Mouse (Mus musculus) cerebellum, adult 2 months (tissue): ENCODE measurements around the gene Bhlha15.

Experiments used
- CTCF ChIP-seq: fragments of 200-500 bp; IDR thresholded peaks from 2 replicates; pipeline ENCODE4 v1.5.1; 2011; ENCODE audit warnings: low read depth, mild to moderate bottlenecking, control low read depth, low read length, moderate library complexity, borderline replicate concordance; ENCODE audit not compliant: insufficient read depth
- POLR2A ChIP-seq: fragments of 200-500 bp; IDR thresholded peaks from 2 replicates; pipeline ENCODE4 v1.6.1; 2011; ENCODE audit warnings: low read length, control low read depth, borderline replicate concordance; ENCODE audit not compliant: insufficient read depth

DNA sequence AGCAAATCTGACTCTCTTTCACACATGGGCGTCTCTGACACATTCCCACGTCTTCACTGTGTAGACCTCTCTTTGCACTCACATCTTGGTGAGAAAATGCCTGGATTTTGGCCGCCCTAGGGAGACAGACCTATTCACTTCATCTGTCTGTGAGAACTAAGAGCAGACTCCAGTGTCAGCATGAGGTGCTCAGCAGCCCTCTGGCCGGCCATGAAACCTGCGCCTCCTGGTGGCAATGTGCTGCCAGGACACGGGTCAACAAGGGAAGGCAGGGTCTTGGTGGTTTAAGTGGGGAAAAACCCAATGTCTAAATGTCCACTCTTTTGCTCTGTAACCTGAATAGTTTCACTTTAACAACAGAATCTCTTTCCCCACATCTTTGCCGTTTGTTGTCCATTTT is 24.4 kb downstream of the Bhlha15 start:
- TF ChIP-seq POLR2A (no peak), CTCF (peak; percentile 82)
